Mouse (Mus musculus) forebrain, embryonic 11.5 days (tissue): ENCODE measurements around the gene 1700029H14Rik. TPM values are rescaled to one million over a fixed set of nuclear protein-coding genes. Genes with fewer than 3 reads are reported as not detected.

Source experiments
- ATAC-seq: fragments of 200-750 bp; cut with Nextera tagmentation; replicated peaks from 2 replicates; pipeline ENCODE4 v1.8.0; 2017; ENCODE audit warnings: moderate TSS enrichment; ENCODE audit not compliant: low FRiP score
- DNase-seq: peaks from one replicate; pipeline ENCODE4 v3.0.0-alpha.2; 2017; ENCODE audit warnings: low spot score
- H3K27ac ChIP-seq: fragments of 300-500 bp; sonication (generic); 2 replicates; pipeline ENCODE4 v1.5.1; 2014; ENCODE audit warnings: low read depth, low read length
- H3K27me3 ChIP-seq: fragments of 300-500 bp; sonication (generic); 2 replicates; pipeline ENCODE4 v1.6.1; 2014; ENCODE audit warnings: mild to moderate bottlenecking, low read length, mixed read lengths; ENCODE audit not compliant: control insufficient read depth, insufficient read depth
- H3K36me3 ChIP-seq: fragments of 300-500 bp; sonication (generic); 2 replicates; pipeline ENCODE4 v1.6.1; 2014; ENCODE audit warnings: mild to moderate bottlenecking, low read length, moderate library complexity, mixed read lengths; ENCODE audit not compliant: control insufficient read depth, insufficient read depth
- H3K4me1 ChIP-seq: fragments of 300-500 bp; sonication (generic); replicated peaks from 2 replicates; pipeline ENCODE4 v1.6.1; 2014; ENCODE audit warnings: low read length, mixed read lengths; ENCODE audit not compliant: control insufficient read depth, insufficient read depth
- H3K4me2 ChIP-seq: fragments of 300-500 bp; sonication (generic); 2 replicates; pipeline ENCODE4 v1.6.1; 2014; ENCODE audit warnings: low read depth, mild to moderate bottlenecking, low read length, moderate library complexity, mixed read lengths; ENCODE audit not compliant: severe bottlenecking
- H3K4me3 ChIP-seq: fragments of 300-500 bp; sonication (generic); 2 replicates; pipeline ENCODE4 v1.5.1; 2014; ENCODE audit warnings: low read depth, low read length
- H3K9ac ChIP-seq: fragments of 300-500 bp; sonication (generic); 2 replicates; pipeline ENCODE4 v1.6.1; 2014; ENCODE audit warnings: low read length
- H3K9me3 ChIP-seq: fragments of 300-500 bp; sonication (generic); 2 replicates; pipeline ENCODE4 v1.6.1; 2016; ENCODE audit warnings: low read length, mixed read lengths; ENCODE audit not compliant: control insufficient read depth
- WGBS: fragments of 180-500 bp; shearing (Covaris S2); extraction: QIAGEN DNeasy Blood & Tissue Kit; methylation state at CpG from one replicate; pipeline ENCODE4 v1.1.7; 2014; 5-methylcytosine and 5-hydroxymethylcytosine counted together
- polyA plus RNA-seq: library from polyadenylated mRNA; unstranded; fragments of >200 nt; fragmentation: Nextera tagmentation; extraction: Ambion mirVana; gene quantifications from 2 replicates; pipeline ENCODE4 v1.2.1, GENCODE M21; 2014

Gene 1700029H14Rik
- polyA plus RNA-seq, 1 experiment from 2014 or later: not detected

DNA sequence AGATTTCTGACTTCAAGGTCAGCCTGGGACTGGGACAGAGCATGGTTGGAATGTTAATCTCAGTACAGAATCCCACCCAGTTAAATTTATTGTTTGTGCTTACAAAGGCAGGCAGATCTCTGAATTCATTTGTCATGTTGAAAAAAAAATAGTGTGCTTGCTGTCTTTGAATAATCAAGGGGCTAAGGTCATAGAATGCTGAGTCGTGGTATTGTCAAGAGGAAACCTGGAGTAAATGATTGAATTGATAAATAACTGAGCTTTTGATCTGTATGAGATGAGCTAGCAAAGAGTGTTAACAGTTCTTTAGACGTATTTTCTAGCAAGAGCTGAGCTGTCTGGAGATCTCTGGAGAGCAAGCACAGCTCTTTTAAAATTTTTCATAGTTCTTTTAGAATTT is 25.2 kb downstream of the 1700029H14Rik start:
- ATAC-seq (no peak), DNase-seq (no peak)
- H3K9me3 ChIP-seq: no peaks in the 10 kb centered on the region
- no peak overlapping the region for H3K9ac ChIP-seq
- no peak overlapping the region for H3K4me3 ChIP-seq
- H3K4me1 ChIP-seq: no peaks in the 10 kb centered on the region
- H3K27me3 ChIP-seq: no peaks in the 10 kb centered on the region
- no peak overlapping the region for H3K27ac ChIP-seq
- no peak overlapping the region for H3K4me2 ChIP-seq
- WGBS: 55% methylated on average over 2 of the region's 2 CpGs
- H3K36me3 ChIP-seq: no peaks in the 10 kb centered on the region

GRCm38 (mm10) chr8:13533123-13533522 is 29.1 kb downstream of the 1700029H14Rik start:
- H3K27ac ChIP-seq: no peak overlapping the region
- ATAC-seq: no peak
- 88% methylated on average over 8 of the region's 8 CpGs for WGBS
- no peak for DNase-seq
- H3K4me1 ChIP-seq: no peaks in the 10 kb centered on the region
- H3K4me2 ChIP-seq: no peak overlapping the region
- no peaks in the 10 kb centered on the region for H3K27me3 ChIP-seq
- H3K4me3 ChIP-seq: no peak overlapping the region
- no peaks in the 10 kb centered on the region for H3K9me3 ChIP-seq
- H3K9ac ChIP-seq: no peak overlapping the region
- no peaks in the 10 kb centered on the region for H3K36me3 ChIP-seq

- H3K27ac ChIP-seq: no peak overlapping the region
- H3K4me3 ChIP-seq: no peak overlapping the region
- no peak for ATAC-seq
- H3K27me3 ChIP-seq: no peaks in the 10 kb centered on the region
- no peaks in the 10 kb centered on the region for H3K4me1 ChIP-seq
- DNase-seq: peak; percentile 36
- no peak overlapping the region for H3K9ac ChIP-seq
- no peak overlapping the region for H3K4me2 ChIP-seq
- H3K9me3 ChIP-seq: no peaks in the 10 kb centered on the region
- H3K36me3 ChIP-seq: no peaks in the 10 kb centered on the region
- WGBS: 83% methylated on average over 9 of the region's 9 CpGs
These were observed 30.6 kb downstream of the 1700029H14Rik start for GRCm38 (mm10) chr8:13531602-13532171.

DNA sequence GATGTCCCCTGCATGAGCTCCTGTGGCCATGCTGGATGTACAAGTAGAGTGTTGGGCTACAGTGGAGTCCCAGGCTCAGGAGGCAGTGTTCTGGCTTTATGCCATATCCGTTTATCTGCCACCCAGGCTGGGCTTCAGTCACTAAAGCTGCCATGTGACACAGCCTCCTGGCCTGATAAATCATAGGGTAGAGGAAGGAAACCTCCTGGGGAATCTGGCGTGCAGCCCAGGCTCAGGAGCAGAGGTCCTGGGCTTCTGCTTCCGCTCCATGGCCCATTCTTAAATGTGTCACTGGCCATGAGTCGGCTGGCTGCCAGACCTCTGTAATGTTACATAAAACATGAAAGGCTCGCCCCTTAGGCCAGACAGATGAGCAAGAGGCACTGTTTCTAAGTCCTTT is 31.3 kb downstream of the 1700029H14Rik start:
- 71% methylated on average over 5 of the region's 5 CpGs for WGBS
- ATAC-seq: no peak

GRCm38 (mm10) chr8:13530401-13530800 is 31.9 kb downstream of the 1700029H14Rik start:
- Histone ChIP-seq H3K4me3 (no peak overlapping the region), H3K4me2 (no peak overlapping the region), H3K4me1 (no peaks in the 10 kb centered on the region), H3K36me3 (no peaks in the 10 kb centered on the region), H3K9me3 (no peaks in the 10 kb centered on the region), H3K27ac (no peak overlapping the region), H3K27me3 (no peaks in the 10 kb centered on the region), H3K9ac (no peak overlapping the region)
- ATAC-seq (no peak), DNase-seq (no peak)
- WGBS: 85% methylated on average over 3 of the region's 3 CpGs

More for the DNA sequence above, 31.3 kb downstream of the 1700029H14Rik start:
- Histone ChIP-seq H3K4me1 (no peaks in the 10 kb centered on the region), H3K4me2 (no peak overlapping the region), H3K9ac (no peak overlapping the region), H3K27ac (no peak overlapping the region), H3K4me3 (no peak overlapping the region), H3K9me3 (no peaks in the 10 kb centered on the region), H3K27me3 (no peaks in the 10 kb centered on the region), H3K36me3 (no peaks in the 10 kb centered on the region)
- no peak for DNase-seq

GRCm38 (mm10) chr8:13529891-13530316 is 32.4 kb downstream of the 1700029H14Rik start:
- H3K4me1 ChIP-seq: no peaks in the 10 kb centered on the region
- no peaks in the 10 kb centered on the region for H3K27me3 ChIP-seq
- H3K9ac ChIP-seq: no peak overlapping the region
- no peaks in the 10 kb centered on the region for H3K9me3 ChIP-seq
- no peak overlapping the region for H3K4me3 ChIP-seq
- WGBS: 77% methylated on average over 7 of the region's 7 CpGs
- ATAC-seq (no peak), DNase-seq (no peak)
- no peak overlapping the region for H3K4me2 ChIP-seq
- no peak overlapping the region for H3K27ac ChIP-seq
- no peaks in the 10 kb centered on the region for H3K36me3 ChIP-seq

DNA sequence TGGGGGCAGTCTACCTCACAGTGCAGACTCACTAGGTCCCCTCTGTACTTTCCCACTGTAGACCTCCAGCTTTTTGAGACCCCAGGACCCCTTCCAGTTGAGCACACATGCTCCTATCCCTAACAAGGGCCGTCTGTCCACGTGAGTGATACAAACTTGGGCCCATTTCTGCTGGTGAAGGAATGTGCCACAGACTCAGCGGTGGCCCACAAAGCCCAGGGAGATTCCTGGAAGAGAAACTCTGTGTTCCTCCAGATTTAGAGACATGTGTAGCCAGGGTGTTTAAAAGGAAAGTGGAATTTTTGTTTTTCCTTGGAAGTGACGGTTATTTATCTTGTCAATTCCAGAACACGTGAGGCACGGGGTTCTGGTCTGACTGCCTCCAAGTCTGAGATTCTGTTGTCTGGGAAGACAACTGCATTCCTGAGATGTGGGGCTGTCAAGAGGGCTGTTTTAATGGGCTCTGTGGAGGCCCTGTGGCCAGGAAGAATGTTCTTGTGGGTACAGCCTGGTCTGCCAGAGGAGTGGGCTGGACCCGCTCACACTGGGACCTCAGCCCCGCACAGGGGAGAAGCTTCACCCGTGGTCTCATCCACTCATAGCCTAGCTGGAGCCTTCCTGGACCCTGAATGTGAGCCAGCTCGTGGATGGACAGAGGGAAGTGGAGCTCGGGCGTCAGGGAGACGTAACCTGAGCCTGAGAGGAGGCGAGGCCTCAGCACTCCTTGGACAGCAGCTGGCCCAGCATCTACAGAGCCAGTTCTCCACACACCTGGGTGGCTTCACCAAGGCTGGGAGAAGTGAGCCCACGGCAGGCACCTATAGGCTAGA is 33.0 kb downstream of the 1700029H14Rik start:
- Histone ChIP-seq H3K36me3 (no peaks in the 10 kb centered on the region), H3K27me3 (no peaks in the 10 kb centered on the region), H3K9me3 (no peaks in the 10 kb centered on the region), H3K4me2 (no peak overlapping the region), H3K9ac (no peak overlapping the region), H3K27ac (no peak overlapping the region), H3K4me3 (no peak overlapping the region), H3K4me1 (no peaks in the 10 kb centered on the region)
- WGBS: 70% methylated on average over 15 of the region's 15 CpGs
- no peak for DNase-seq
- ATAC-seq: no peak

DNA sequence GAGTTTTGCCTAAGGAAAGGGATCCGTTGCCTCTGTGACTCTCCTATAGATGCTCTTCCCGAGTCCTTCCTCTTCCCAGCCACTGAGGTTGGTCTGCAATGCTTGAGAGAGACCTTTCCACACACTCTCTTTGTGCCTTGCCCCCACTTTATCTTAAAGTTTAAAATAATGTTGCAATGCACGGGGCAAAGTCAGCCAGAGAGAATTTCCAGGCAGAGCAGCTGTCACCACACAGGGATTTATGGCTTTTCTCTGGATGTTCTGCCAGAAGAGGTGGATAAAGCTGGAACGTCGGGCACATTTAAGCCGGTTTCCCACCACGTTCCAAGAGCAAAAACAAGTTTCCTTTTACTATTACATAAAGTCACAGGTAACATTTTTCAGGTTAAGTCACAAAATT is 40.9 kb downstream of the 1700029H14Rik start:
- no peak for ATAC-seq
- no peaks in the 10 kb centered on the region for H3K4me1 ChIP-seq
- no peaks in the 10 kb centered on the region for H3K9me3 ChIP-seq
- 79% methylated on average over 7 of the region's 7 CpGs for WGBS
- DNase-seq: no peak
- H3K9ac ChIP-seq: no peak overlapping the region
- H3K4me3 ChIP-seq: no peak overlapping the region
- no peaks in the 10 kb centered on the region for H3K27me3 ChIP-seq
- no peaks in the 10 kb centered on the region for H3K36me3 ChIP-seq
- H3K27ac ChIP-seq: no peak overlapping the region
- H3K4me2 ChIP-seq: no peak overlapping the region

- Histone ChIP-seq H3K4me2 (no peak overlapping the region), H3K9me3 (no peaks in the 10 kb centered on the region), H3K4me3 (no peak overlapping the region), H3K27me3 (no peaks in the 10 kb centered on the region), H3K4me1 (no peaks in the 10 kb centered on the region), H3K27ac (no peak overlapping the region), H3K36me3 (no peaks in the 10 kb centered on the region), H3K9ac (no peak overlapping the region)
- ATAC-seq (no peak), DNase-seq (no peak)
- WGBS: 73% methylated on average over 6 of the region's 6 CpGs
These were observed 41.9 kb downstream of the 1700029H14Rik start for GRCm38 (mm10) chr8:13520349-13520748.
